Mouse (Mus musculus) midbrain, embryonic 14.5 days (tissue): Measurements from ENCODE around the gene Pitpna. TPM values are rescaled to one million over a fixed set of nuclear protein-coding genes. Genes with fewer than 3 reads are reported as not detected.
"Not testable (repeated sequence)": the region's sequence is repeated elsewhere in the genome, so short reads cannot be mapped to it uniquely, and the experiment has no call there.

Experiments
- ATAC-seq: fragments of 200-750 bp; cut with Nextera tagmentation; 2 replicates; pipeline ENCODE4 v1.8.0; 2017; ENCODE audit warnings: moderate number of reproducible peaks, moderate library complexity; ENCODE audit not compliant: low FRiP score, low TSS enrichment
- DNase-seq: peaks from one replicate; pipeline ENCODE4 v3.0.0-alpha.2; 2015
- H3K27ac ChIP-seq: fragments of 300-500 bp; sonication (generic); replicated peaks from 2 replicates; pipeline ENCODE4 v1.5.1; 2014; ENCODE audit warnings: mild to moderate bottlenecking, low read depth, low read length, moderate library complexity
- H3K27me3 ChIP-seq: fragments of 300-500 bp; sonication (generic); 2 replicates; pipeline ENCODE4 v1.6.1; 2014; ENCODE audit warnings: low read length, control low read depth, mixed read lengths; ENCODE audit not compliant: control insufficient read depth, insufficient read depth
- H3K36me3 ChIP-seq: fragments of 300-500 bp; sonication (generic); 2 replicates; pipeline ENCODE4 v1.6.1; 2014; ENCODE audit warnings: low read length, control low read depth; ENCODE audit not compliant: control insufficient read depth, insufficient read depth
- H3K4me1 ChIP-seq: fragments of 300-500 bp; sonication (generic); 2 replicates; pipeline ENCODE4 v1.6.1; 2014; ENCODE audit warnings: mild to moderate bottlenecking, antibody characterized with exemption, low read length, control low read depth; ENCODE audit not compliant: control insufficient read depth, insufficient read depth
- H3K4me2 ChIP-seq: fragments of 300-500 bp; sonication (generic); 2 replicates; pipeline ENCODE4 v1.6.1; 2014; ENCODE audit warnings: mild to moderate bottlenecking, low read length, moderate library complexity
- H3K4me3 ChIP-seq: fragments of 300-500 bp; sonication (generic); replicated peaks from 2 replicates; pipeline ENCODE4 v1.5.1; 2014; ENCODE audit warnings: low read depth, low read length
- H3K9ac ChIP-seq: fragments of 300-500 bp; sonication (generic); replicated peaks from 2 replicates; pipeline ENCODE4 v1.6.1; 2014; ENCODE audit warnings: mild to moderate bottlenecking, low read length, moderate library complexity
- H3K9me3 ChIP-seq: fragments of 300-500 bp; sonication (generic); 2 replicates; pipeline ENCODE4 v1.6.1; 2016; ENCODE audit warnings: low read length, control low read depth, mixed read lengths; ENCODE audit not compliant: control insufficient read depth
- WGBS: fragments of 180-500 bp; shearing (Covaris S2); extraction: QIAGEN DNeasy Blood & Tissue Kit; methylation state at CpG from one replicate; pipeline ENCODE4 v1.1.7; 2014; 5-methylcytosine and 5-hydroxymethylcytosine counted together
- polyA plus RNA-seq: library from polyadenylated mRNA; unstranded; fragments of >200 nt; fragmentation: Nextera tagmentation; extraction: Ambion mirVana; gene quantifications from 2 replicates; pipeline ENCODE4 v1.2.1, GENCODE M21; 2014

Pitpna gene
- polyA plus RNA-seq, 1 experiment from 2014 or later = 115 TPM

GRCm38 (mm10) chr11:75550200-75550946 is 37.5 kb upstream of the Pitpna start:
- H3K4me3 ChIP-seq = no peak overlapping the region
- DNase-seq = no peak
- no peak overlapping the region for H3K27ac ChIP-seq
- H3K4me2 ChIP-seq = no peak overlapping the region
- H3K27me3 ChIP-seq = no peaks in the 10 kb centered on the region
- H3K4me1 ChIP-seq = peaks cover 11% of the 10 kb centered on the region; the same call in 1 of the 2 replicates
- no peak for ATAC-seq
- H3K9me3 ChIP-seq = no peaks in the 10 kb centered on the region
- H3K36me3 ChIP-seq = peaks cover 33% of the 10 kb centered on the region
- 67% methylated on average over 12 of the region's 12 CpGs for WGBS
- no peak overlapping the region for H3K9ac ChIP-seq

- DNase-seq (no peak), ATAC-seq (no peak)
- Histone ChIP-seq H3K9ac (no peak overlapping the region), H3K9me3 (no peaks in the 10 kb centered on the region), H3K4me1 (peaks cover 8% of the 10 kb centered on the region; the same call in 1 of the 2 replicates), H3K4me2 (no peak overlapping the region), H3K4me3 (no peak overlapping the region), H3K27ac (no peak overlapping the region), H3K27me3 (no peaks in the 10 kb centered on the region), H3K36me3 (peaks cover 23% of the 10 kb centered on the region)
- 84% methylated on average over 5 of the region's 5 CpGs for WGBS
Measured at GRCm38 (mm10) chr11:75551321-75551720, 36.6 kb upstream of the Pitpna start.

GRCm38 (mm10) chr11:75551961-75552441 is 35.9 kb upstream of the Pitpna start:
- peaks cover 16% of the 10 kb centered on the region for H3K36me3 ChIP-seq
- 58% methylated on average over 9 of the region's 9 CpGs for WGBS
- H3K27ac ChIP-seq = peak overlapping the region; percentile 45; the same call in 1 of the 2 replicates
- no peaks in the 10 kb centered on the region for H3K27me3 ChIP-seq
- H3K4me2 ChIP-seq = no peak overlapping the region
- no peak overlapping the region for H3K9ac ChIP-seq
- H3K4me1 ChIP-seq = peaks cover 8% of the 10 kb centered on the region; the same call in 1 of the 2 replicates
- no peaks in the 10 kb centered on the region for H3K9me3 ChIP-seq
- H3K4me3 ChIP-seq = no peak overlapping the region
- DNase-seq = peak; percentile 41
- ATAC-seq = no peak

- H3K9ac ChIP-seq = no peak overlapping the region
- no peaks in the 10 kb centered on the region for H3K9me3 ChIP-seq
- no peak for ATAC-seq
- no peak overlapping the region for H3K4me3 ChIP-seq
- peaks cover 7% of the 10 kb centered on the region; the same call in 1 of the 2 replicates for H3K36me3 ChIP-seq
- DNase-seq = no peak
- H3K27ac ChIP-seq = no peak overlapping the region
- peaks cover 8% of the 10 kb centered on the region; the same call in 1 of the 2 replicates for H3K4me1 ChIP-seq
- WGBS = 64% methylated on average over 7 of the region's 7 CpGs
- H3K27me3 ChIP-seq = no peaks in the 10 kb centered on the region
- H3K4me2 ChIP-seq = no peak overlapping the region
Measured at GRCm38 (mm10) chr11:75552906-75553482, 34.9 kb upstream of the Pitpna start.

GRCm38 (mm10) chr11:75556006-75556405 is 31.9 kb upstream of the Pitpna start:
- not testable (repeated sequence) for H3K27ac ChIP-seq, ATAC-seq, H3K9me3 ChIP-seq, H3K4me1 ChIP-seq, H3K4me2 ChIP-seq, H3K36me3 ChIP-seq, H3K4me3 ChIP-seq, H3K27me3 ChIP-seq, H3K9ac ChIP-seq, DNase-seq
- WGBS = 94% methylated on average over 6 of the region's 6 CpGs

- no peak overlapping the region for H3K9ac ChIP-seq
Measured at GRCm38 (mm10) chr11:75557142-75557541, 30.8 kb upstream of the Pitpna start.

GRCm38 (mm10) chr11:75558101-75558500 is 29.8 kb upstream of the Pitpna start:
- ATAC-seq = no peak
- Histone ChIP-seq H3K9me3 (no peaks in the 10 kb centered on the region), H3K27me3 (no peaks in the 10 kb centered on the region), H3K4me2 (no peak overlapping the region), H3K9ac (no peak overlapping the region), H3K36me3 (peaks cover 20% of the 10 kb centered on the region), H3K4me1 (no peaks in the 10 kb centered on the region), H3K27ac (no peak overlapping the region), H3K4me3 (no peak overlapping the region)
- WGBS = 89% methylated on average over 1 of the region's 1 CpGs
- DNase-seq = no peak

More at GRCm38 (mm10) chr11:75557142-75557541, 30.8 kb upstream of the Pitpna start:
- no peak for ATAC-seq
- DNase-seq = no peak
- 76% methylated on average over 6 of the region's 6 CpGs for WGBS
- Histone ChIP-seq H3K36me3 (peaks cover 12% of the 10 kb centered on the region; the same call in 1 of the 2 replicates), H3K4me3 (no peak overlapping the region), H3K4me2 (no peak overlapping the region), H3K9me3 (no peaks in the 10 kb centered on the region), H3K4me1 (0 out of 2 replicates have a peak, but pooled peaks cover under 1% of the 10 kb centered on the region), H3K27me3 (no peaks in the 10 kb centered on the region), H3K27ac (no peak overlapping the region)

GRCm38 (mm10) chr11:75559870-75560504 is 27.9 kb upstream of the Pitpna start:
- no peak overlapping the region for H3K4me2 ChIP-seq
- no peaks in the 10 kb centered on the region for H3K27me3 ChIP-seq
- H3K4me3 ChIP-seq = no peak overlapping the region
- no peak for DNase-seq
- ATAC-seq = no peak
- WGBS = 95% methylated on average over 8 of the region's 8 CpGs
- H3K36me3 ChIP-seq = peaks cover 37% of the 10 kb centered on the region
- no peak overlapping the region for H3K9ac ChIP-seq
- H3K27ac ChIP-seq = no peak overlapping the region
- H3K4me1 ChIP-seq = no peaks in the 10 kb centered on the region
- no peaks in the 10 kb centered on the region for H3K9me3 ChIP-seq
